Mouse (Mus musculus) cerebellum, adult 18-20 months (tissue): Measurements from ENCODE around the gene Sun1.

Experiments
- DNase-seq, 2 experiments: peaks; one replicate each; pipeline ENCODE4 v3.0.0; 2021

Gene Sun1

DNA sequence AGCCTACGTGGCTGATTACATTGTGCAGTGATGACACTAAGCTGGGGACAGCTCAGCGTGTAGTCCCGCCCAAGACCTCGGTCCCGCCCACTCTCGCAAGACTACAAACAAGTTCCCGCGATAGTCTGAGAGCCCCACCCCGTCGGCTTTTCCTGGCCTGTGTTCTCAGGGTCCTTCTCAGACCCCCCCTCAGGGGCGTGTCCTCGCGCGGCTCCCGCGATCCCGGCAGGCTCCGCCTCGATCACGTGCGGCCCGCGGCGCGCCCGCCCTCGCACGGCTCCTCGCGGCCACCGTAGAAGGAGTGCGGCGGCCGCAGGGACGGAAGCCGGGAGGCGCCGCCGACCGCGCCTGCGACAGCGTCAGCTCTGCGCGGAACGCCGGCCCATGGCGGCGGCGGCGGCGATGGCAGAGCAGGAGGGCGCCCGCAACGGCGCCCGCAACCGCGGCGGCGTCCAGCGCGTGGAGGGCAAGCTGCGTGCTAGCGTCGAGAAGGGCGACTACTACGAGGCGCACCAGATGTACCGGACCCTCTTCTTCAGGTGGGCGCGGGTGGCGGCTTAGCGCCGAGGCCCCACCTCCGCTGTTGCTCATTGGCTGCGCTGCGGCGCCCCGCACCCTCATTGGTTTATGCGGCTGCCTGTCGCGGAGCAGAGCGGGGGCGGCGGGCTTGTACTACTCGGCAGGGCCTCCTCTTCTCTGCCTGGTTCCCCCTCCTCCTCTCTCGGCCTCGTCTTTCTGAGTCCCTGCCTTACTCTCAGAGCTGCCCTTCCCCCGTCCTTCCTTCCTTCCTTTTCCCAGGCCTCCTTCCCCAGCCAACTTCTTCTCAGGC is 51.9 kb downstream of the Sun1 start, which contains the start of gene Get4:
Gene Get4, plus strand, starts transcription at position 244 of the 829 bp plus-strand sequence.
- DNase-seq, result peak; percentile 95 to 99

DNA sequence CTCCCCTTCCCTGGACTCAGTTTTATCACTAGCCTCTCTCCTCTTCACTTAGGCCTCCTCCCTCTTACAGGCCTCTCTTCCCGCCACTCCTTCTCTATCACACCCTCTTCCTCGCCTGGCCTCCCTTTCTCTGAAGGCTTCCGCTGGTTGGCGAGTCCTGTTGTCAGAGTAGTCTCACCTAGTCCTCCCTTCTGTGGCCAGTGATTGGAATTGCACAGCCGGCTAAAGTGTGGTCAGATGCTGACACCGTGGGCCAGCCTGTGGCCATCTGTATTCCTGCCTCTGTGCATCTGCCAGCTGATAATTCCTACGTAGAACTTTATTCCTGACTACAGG is 52.4 kb downstream of the Sun1 start:
- DNase-seq, result no peak

DNA sequence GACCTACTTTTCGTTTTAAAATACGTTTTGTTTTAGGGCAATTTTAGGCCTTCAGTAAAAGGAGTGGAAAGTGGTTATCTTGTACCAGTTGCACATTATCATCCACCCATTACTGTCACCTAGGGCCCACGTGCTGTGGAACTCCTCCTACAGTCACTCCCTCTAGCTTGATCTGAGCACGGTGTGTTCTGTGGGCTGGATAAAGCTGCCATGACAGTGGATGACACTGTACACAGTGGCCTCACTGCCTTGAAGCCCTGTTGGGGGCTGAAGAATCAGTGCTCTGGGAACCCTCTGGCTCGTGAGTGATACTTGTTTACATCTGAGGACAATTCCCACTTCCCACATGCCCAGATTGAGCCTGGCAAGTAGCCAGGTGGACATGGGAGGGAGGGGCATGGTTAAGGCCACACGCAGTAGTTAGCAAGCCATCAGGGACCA is 52.9 kb downstream of the Sun1 start:
- DNase-seq, result peak; percentile 45 to 54

DNA sequence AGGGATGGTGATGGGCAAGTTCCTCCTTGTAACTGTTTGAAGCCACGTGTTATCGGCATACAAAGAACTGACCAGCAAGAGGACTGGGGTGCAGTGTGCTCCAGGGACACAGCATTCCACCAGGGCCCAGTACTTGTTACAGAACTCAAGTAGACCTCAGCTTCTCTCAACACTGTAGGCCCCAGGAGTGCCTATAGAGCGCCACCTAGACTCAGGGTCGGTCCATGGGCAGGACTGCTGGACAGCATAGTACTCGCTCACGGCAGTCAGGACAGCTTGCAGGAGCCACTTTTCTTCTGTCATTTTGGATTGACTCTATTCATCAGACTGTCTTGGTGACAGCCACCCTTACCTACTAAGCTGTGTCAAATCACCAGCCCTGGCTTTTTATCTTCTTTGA is 54.5 kb downstream of the Sun1 start:
- no peak for DNase-seq

DNA sequence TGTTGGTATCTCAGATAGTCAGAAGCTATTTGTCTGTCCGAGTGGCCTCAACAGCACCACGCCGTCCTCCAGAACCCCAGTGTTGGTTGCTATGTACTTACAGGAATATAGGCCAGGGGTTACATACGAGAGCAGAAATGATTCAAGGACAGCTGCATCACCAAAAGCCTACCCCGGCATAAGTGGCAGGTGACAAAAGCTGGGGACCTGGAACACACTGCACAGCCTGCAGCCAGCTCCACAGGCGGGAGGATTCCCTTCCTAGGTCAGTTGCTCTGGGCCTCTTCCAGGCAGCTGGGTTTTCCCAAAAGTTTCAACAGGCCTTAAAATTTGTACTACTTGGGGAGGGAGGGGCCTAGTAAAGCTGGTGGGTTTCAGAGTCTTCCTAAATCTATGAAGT is 55.3 kb downstream of the Sun1 start:
- no peak for DNase-seq

DNA sequence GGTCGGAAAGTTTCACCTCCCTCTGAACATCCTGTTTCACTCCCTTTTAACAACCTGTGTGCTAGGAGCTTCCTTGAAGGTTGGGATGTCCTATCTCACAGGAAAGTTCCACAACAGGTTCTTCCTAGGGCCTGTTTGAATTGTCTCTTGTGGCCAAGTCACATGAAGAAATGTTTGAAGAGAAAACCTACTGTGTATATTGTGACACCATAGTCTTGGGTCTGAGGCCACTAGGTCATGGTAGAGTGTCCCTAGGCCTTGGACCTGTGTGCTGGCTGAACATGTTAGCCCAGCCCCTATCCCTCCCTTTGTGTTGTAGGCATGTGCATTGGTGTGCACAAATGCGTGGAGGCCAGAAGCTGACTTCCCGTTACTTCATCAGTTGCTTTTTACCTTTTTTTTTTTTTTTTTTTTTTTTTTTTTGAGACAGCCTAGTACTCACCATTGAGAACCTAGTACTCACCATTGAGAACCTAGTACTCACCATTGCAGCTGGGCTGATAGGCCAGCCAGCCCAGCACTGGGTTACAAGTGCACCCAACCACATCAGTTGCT is 55.9 kb downstream of the Sun1 start:
- no peak for DNase-seq

DNA sequence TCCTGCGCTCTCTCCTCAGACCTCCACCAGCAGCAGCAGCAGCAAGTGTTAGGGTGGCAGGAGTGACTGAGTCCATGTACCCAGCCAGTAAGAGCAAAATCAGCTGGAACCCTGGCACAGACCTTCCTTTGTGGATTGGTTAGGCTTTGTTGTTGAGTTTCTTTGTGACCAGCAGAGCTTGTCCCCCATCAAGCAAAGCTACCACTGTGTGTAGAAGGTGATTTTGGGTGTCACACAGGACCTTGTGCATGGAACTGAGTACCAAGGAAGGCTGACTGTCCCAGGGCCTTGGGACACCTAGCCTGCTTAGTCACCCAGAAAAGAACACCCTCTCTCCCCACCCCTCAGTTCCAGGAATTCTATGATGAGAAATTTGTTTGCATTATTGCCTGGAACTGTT is 56.8 kb downstream of the Sun1 start:
- DNase-seq, result no peak

DNA sequence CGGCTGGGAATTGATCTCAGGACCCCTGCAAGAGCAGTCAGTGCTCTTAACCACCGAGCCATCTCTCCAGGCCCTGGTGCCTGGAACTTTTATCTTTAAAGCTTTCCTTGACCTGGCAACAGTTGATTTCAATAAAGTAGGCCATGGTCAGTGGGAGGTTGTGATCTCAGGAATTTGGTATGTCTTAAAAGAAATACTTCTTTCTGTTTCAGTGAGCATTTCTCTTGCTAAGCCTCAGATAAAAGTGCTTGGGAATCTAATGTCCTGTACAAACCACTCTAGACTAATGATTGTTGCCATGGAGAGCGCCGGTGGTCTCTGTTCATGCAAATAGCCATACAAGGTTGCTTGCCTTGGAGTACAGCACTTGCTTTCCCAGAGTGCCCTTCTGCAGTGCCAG is 57.4 kb downstream of the Sun1 start:
- DNase-seq, result no peak

DNA sequence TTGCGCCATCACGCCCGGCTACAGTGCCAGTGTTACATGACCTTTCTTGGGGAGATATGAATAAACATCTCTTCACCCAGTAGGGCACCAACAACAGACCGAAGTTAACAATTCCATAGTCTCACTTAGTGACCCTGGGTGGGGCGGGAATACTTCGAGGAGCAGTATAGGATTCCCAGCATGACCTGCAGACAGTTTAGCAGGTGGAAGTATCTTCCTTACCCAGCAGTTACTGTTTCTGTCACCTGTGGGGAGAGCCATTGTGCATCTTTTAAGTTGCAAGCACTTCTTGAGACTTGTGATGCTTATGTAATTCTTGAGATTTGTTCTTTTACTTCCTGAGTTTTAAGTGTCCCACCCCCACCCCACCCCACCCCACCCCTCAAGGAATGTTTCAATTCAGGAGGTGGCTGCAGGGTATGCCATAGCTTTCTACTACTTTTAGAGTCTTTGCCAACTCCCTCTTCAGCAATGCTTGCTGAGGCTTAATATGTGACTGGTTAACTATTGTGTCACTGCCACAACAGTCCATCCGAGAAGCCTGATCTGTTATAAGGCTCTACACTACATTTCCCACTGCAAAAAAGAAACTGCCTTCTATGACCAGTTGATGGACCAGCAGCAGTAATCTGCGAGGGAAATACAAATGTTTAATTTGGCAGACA is 58.1 kb downstream of the Sun1 start:
- no peak for DNase-seq

DNA sequence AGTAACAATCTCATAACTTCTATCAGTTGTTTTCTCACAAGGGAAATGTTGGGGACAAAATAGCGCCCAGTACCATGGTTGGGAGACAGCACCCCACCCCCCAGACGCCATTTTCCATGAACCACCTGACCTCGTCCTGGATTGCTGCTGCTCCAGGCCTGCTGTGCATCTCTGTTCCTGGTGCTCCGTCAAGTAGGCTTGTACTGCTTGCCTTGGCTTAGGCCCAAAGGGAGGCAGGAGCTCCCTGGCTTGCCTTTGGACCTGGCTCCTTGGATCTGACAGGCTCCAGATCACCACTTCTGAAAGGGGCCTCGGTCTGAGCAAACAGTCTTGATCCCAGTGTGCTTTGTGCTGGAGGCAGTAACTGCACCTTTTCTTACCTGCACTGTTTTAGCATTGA is 59.4 kb downstream of the Sun1 start:
- DNase-seq, result peak; percentile 55 to 69

DNA sequence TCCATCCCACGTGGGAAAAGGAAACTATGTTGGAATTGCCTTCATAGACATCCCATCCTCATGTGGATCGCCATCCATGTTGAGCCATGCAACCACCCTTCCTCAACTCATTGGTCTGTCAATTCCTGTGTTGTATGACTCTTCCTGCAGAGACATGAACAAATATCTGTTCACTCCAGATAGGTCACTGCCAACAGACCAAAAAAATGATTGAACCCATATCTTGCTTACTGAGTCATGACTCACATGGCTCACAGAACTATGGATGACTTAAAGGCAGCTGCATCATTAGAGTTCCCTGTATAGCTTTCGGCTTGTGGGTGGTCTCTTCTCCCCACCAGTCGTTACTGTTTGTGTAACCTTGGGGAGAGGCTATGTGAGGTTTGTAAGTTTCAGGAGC is 61.0 kb downstream of the Sun1 start:
- no peak for DNase-seq

DNA sequence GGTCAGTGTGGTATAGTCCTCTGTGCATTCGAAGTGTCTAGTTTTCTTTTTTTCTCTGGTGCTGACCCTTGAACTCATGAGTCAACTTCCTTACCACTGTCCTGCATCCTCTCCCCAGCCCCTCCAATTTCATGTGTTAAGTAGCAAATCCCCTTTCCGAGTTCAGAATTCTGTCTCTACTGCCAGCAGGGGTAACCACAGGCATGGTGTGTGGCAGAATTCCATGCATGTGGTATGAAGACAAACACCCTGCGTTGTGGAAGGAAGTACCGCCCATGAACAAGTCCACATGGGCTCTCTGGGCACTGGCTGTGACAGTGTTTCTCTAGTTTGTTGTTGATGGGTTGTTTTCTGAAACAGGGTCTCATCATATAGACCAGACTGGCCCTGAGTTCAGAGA is 67.2 kb downstream of the Sun1 start:
- DNase-seq, result no peak

DNA sequence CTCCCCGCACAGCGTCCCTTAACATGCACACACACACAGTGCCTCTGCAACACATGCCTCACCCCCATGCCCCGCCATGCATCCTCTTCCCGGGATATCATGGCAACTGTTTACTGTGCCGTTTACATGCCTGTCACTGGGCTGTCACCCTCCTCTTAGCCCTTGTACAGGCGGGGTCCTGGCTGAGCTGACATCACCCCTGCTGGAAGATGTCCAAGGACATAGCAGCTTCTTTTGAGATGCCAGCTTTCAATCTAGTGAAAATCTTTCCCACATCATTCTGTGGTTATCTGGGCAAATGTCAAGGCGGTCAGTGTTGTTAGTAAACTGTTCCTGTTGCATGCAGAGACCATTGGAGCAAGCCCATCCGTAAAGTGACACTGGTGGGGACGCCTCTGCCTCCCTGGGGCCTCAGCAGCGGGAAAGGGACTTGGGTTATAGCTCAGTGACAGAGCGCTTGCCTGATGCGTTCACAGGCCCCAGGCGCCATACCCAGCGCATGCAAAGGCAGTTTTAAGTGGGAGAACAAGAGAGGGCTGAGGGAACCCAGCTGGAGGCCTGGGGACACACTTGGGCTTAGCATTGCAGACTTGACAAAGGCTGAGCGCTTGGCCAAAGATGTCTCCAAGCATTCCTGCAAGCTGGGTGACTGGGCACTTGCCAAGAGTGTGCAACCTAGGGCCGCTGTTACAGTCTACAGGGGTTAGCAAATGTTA is 70.5 kb downstream of the Sun1 start:
- no peak for DNase-seq

DNA sequence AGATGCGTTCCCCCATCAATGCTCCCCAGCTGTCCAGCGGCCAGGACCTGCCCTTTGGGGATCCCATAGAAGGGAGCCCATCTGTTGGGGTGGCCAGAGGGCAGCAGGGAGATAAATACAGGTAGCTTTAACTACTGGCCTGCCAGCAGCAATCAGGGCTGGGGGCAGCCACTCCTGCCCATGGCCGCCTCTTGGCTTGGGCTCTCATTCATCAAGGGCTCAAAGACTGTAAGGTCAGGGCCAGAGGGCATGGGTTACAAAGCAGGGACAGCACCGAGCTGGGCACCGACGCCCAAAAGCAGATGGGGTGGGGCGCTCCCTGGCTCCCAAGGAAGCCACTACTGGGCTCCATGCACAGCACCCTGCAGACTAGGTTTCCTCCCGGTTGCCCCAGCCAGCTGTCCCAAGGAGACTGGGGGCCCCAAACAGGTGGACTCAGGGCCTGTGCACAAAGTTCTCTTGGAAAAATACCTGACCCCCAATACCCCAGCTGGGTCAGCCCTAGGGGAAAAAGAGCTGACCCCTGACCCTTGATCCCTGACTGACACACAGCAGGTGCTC is 71.6 kb downstream of the Sun1 start:
- DNase-seq, result no peak

DNA sequence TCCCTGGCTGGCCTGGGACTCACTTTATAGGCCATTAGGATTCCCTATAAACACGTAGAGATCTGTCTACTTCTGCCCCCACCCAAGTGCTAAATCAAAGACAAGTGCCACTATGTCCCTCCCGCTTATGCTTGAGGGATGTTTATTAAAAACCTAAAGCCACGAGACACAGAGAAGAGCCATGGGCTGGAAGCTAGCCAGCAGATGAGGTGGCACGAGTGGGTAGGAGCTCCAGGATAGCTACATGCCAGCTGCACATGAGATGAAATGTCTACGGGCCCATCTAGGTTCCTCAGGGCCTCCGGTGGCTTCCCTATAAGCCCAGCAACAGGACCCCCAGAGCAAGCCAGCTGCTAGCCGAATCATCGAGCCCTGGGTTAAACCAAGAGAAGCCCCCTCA is 76.8 kb downstream of the Sun1 start:
- DNase-seq, result no peak

DNA sequence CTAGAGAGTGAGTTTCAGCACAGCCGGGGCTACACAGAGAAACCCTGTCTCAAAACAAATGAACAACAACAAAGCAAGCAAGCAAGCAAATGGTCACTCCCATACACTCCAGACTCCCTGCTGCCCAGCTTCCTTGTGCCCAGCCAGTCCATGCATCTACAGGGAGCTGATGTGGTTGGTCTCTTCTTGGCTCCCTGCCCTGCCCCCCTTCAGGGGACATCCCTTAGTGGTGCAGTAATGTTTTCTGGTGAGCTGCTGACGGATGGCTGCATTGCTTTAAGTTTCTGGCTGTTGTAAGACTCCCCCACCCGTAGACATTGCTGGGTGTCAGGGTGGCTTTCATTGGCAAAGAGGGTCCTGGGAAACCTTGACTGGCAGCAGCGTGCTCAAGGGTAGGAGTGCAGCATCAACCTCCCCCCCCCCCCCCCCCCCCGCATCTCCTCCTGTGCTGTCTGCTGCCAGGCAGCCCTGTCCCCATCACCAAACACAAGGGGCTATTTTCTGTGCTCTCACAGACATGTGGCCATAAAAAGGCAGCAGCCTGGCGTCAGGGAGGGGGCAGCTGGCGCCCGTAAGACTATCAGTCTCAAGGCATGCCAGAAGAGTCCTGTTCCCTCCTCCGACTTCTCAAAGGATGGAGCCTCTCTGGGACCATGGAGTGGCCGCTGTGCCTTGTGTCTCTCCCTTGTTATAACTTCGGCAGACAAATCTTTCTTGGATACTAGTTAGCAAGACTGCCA is 81.1 kb downstream of the Sun1 start:
- no peak for DNase-seq

DNA sequence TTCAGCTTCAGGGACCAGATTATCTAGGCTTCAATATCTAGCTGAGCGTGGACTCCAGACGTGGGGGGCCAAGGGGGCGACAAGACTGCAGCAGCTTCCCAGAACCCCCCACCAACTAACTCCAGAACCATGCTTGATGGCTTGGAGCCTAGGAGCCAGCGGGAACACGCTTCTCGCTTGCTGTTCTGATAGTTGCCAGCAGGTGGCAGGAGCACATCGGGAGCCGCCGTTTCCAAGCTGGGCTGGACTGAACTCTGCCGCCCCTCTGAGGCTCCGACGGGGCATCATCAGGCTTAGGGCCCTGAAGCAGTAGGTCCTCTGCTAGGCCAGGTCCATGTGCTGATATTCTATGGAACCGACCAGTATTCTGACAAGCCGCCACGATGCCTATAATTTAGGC is 81.8 kb downstream of the Sun1 start:
- peak; percentile 86 to 92 for DNase-seq

DNA sequence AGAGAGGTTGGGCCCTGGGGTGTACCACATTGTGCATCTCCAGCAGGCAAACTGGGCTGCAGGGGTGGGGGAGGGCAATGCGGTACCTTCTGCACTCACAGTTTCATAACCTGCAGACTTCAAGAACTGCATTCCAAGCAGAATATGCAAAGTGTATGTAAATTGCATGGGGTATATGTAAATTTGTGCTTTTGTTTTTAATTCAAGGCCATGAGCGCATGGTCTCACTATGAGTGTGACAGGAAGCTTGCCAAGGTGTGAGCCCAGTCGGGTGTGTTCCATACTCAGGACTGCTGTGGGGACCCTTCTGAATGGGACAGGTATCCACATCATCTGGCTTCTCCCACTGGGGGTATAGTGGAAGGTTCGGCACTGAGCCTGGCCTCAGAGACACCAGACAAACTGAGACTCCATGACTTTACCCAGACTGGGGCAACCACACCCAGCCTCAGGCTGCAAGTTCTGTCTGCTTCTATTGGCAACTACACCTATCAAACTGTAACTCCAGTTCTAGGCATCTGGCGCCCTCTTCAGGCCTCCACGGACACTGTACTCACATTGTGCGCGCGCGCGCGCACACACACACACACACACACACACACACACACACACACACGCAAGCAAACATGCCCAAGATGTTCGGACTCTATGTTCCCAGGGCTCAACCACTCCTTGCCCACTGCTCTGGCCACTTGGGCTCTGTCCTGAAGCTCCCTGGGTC is 83.2 kb downstream of the Sun1 start:
- no peak for DNase-seq

DNA sequence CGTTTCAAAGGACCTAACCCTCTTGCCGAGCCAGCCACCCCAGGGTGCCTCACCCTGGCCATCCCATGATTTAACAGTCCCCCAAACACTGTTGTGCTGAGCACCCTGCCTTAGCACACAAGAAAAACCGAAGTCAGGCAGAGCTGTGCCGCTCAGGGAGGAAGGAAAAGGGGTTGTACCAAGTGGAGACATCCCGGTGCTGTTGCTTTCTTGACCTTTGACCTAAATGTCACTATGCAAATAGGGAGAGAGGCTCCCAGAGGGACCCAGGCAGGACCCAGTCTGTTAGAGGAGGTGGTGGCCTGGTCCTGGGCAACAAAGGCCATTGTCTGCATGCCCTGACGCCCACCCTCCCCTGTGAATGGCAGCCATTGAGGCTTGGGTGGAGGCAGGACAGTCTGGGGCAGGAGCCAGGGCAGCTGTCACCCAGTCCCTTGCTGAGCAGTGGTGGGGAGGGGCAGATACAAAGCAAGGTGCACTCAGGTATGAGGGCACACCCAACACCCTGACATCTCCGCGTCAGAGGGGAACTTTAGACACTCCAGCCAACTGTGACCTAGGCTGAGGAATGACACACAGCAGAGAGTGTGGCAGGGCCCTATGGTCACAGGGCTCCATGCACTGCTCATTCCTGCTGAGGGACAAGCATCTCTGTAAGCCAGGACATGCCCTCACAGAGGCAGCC is 85.1 kb downstream of the Sun1 start:
- DNase-seq, result no peak

DNA sequence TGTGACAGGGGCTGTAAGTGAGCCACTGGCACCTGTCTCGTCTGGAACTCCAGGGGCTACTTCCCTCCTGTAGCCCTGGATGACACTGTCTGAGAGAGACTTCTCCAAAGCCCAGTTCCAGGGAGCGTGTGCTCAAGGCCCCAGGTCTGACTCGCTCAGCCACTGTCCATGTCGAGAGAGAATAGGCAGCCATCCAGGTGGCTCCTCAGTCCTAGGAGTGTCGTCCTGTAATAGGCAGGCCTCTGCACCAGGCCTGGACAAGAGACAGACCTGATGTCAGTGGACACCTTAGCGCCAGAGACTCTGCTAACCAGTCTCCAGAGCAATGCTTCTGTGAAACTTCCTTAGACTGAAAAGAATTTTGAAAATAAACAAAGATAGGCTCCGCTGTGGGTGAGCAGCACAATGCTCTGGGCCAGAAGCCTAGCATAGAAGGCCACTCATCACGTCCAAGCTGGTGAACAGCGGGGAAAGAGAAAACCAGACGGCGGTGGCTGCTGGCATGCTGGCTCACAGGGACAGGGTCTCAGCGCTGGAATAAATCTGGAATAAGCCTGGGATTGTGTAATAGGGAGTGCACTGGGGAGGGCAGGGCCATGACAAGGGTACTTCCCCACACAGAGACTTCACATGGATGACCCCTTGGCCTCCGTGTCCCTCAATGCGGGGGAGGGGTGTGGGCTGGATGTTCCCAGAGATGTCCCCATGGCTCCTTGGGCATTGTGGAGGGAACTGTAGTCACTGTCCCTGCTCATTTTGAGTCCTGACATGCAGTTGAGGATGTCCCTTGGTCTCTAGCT is 85.9 kb downstream of the Sun1 start:
- no peak for DNase-seq
